Mouse (Mus musculus) heart, postnatal 4 days (tissue): ENCODE results near the gene Bysl. TPM values are rescaled to one million over a fixed set of nuclear protein-coding genes. Genes with fewer than 3 reads are reported as not detected.
"Not testable (repeated sequence)": the region's sequence is repeated elsewhere in the genome, so short reads cannot be mapped to it uniquely, and the experiment has no call there.

ENCODE experiments used
- DNase-seq: peaks from one replicate; pipeline ENCODE4 v3.0.0; 2021
- total RNA-seq, 2 experiments: library from RNA; stranded (reverse); gene quantifications; 2 replicates each; pipeline ENCODE4 v1.2.3; 2021

Gene Bysl
- total RNA-seq, 2 experiments from 2014 or later, result 21.7 to 22.2 TPM

GRCm38 (mm10) chr17:47618556-47619311 is 7.4 kb upstream of the Bysl start:
- no peak for DNase-seq

- no peak for DNase-seq
These were observed 6.5 kb upstream of the Bysl start for GRCm38 (mm10) chr17:47617605-47618307.

- DNase-seq, result no peak
These were observed 5.4 kb upstream of the Bysl start for GRCm38 (mm10) chr17:47616652-47617051.

- DNase-seq, result no peak
These were observed 4.8 kb upstream of the Bysl start for GRCm38 (mm10) chr17:47616119-47616518.

- DNase-seq, result peak; percentile 55
These were observed 2.7 kb upstream of the Bysl start for GRCm38 (mm10) chr17:47614018-47614417.

GRCm38 (mm10) chr17:47611661-47611982 is 330 bp upstream of the Bysl start:
- DNase-seq, result no peak

- no peak for DNase-seq
These were observed 2.1 kb downstream of the Bysl start for GRCm38 (mm10) chr17:47609182-47609581.

GRCm38 (mm10) chr17:47606220-47606619 is 5.1 kb downstream of the Bysl start:
- peak; percentile 35 for DNase-seq

- no peak for DNase-seq
These were observed 9.0 kb downstream of the Bysl start for GRCm38 (mm10) chr17:47602289-47602688.

- DNase-seq, result no peak
These were observed 9.9 kb downstream of the Bysl start for GRCm38 (mm10) chr17:47601389-47601755.

- DNase-seq, result no peak
These were observed 10.5 kb downstream of the Bysl start for GRCm38 (mm10) chr17:47600601-47601388.

- peak; percentile 33 for DNase-seq
These were observed 11.6 kb downstream of the Bysl start for GRCm38 (mm10) chr17:47599511-47600297.

- not testable (repeated sequence) for DNase-seq
These were observed 12.6 kb downstream of the Bysl start for GRCm38 (mm10) chr17:47598580-47599304.

GRCm38 (mm10) chr17:47597838-47598579 is 13.3 kb downstream of the Bysl start:
- peak; percentile 66 for DNase-seq

GRCm38 (mm10) chr17:47597261-47597660 is 14.0 kb downstream of the Bysl start:
- DNase-seq, result no peak

- no peak for DNase-seq
These were observed 14.5 kb downstream of the Bysl start for GRCm38 (mm10) chr17:47596839-47597164.

GRCm38 (mm10) chr17:47596162-47596838 is 15.0 kb downstream of the Bysl start:
- DNase-seq, result no peak

GRCm38 (mm10) chr17:47595248-47596161 is 15.8 kb downstream of the Bysl start:
- peak; percentile 71 for DNase-seq

GRCm38 (mm10) chr17:47594969-47595247 is 16.4 kb downstream of the Bysl start:
- DNase-seq, result no peak
